Mouse (Mus musculus): ENCODE measurements at regions not wholly inside any gene's neighbourhood (a gene's known extent, or its start where the extent isn't known, plus 50 kb on each side); places are given as distances from the start of the nearest gene placed in this dataset.

DNA sequence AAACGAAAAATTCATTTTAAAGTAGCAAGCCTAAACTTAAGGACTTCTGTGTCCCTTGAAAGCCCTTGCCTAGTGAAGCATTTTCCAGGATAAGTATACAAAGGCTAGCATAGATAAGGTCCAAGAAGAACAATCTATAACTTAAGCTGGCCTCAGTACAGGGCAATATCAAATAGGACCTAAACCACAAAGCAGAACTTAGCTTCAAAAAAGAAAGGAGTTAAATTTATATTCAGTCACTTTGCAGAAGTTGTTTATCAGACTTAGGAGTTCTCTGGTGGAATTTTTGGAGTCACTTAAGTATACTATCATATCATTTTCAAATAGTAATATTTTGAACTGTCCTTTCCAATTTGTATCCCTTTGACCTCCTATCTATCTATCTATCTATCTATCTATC lies 421.1 kb downstream of the Slco4c1 start:
- Histone ChIP-seq H3K9me3 (ENCODE audit: control insufficient read depth, low read length) (no peaks in the 10 kb centered on the region), H3K27me3 (ENCODE audit: control insufficient read depth, insufficient read depth, low read length) (no peaks in the 10 kb centered on the region), H3K9ac (ENCODE audit: low read length) (no peak overlapping the region), H3K27ac (ENCODE audit: low read depth, low read length) (no peak overlapping the region), H3K4me1 (ENCODE audit: control insufficient read depth, insufficient read depth, low read length) (no peaks in the 10 kb centered on the region), H3K36me3 (ENCODE audit: control insufficient read depth, insufficient read depth, low read length) (no peaks in the 10 kb centered on the region), H3K4me2 (ENCODE audit: low read depth) (no peak overlapping the region), H3K4me3 (ENCODE audit: low read depth, low read length) (no peak overlapping the region)
- 67% methylated on average over 1 of the region's 1 CpGs for WGBS
- DNase-seq (ENCODE audit: low spot score) (no peak), ATAC-seq (ENCODE audit: insufficient read depth, low FRiP score, low TSS enrichment) (no peak)

DNA sequence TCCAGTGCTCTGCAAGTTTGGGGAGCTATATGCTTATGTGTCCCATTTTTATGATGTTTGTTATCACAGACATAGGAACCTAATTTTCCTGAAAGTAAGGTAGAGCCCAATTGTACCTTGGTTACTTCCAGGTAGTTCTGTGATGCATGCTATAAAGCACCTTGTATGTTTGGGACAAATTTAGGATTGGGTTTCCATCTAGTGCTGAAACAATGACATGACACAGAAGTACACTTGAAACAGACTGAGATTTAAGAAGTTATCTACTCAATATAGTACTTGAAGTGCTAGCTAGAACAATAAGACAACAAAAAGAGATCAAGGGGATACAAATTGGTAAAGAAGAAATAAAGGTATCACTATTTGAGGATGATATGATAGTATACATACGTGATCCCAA lies 426.8 kb downstream of the Slco4c1 start:
- Histone ChIP-seq H3K27me3 (ENCODE audit: control insufficient read depth, insufficient read depth, low read length) (no peaks in the 10 kb centered on the region), H3K27ac (ENCODE audit: low read depth, low read length) (no peak overlapping the region), H3K4me1 (ENCODE audit: control insufficient read depth, insufficient read depth, low read length) (no peaks in the 10 kb centered on the region), H3K9me3 (ENCODE audit: control insufficient read depth, low read length) (no peaks in the 10 kb centered on the region), H3K4me2 (ENCODE audit: low read depth) (no peak overlapping the region), H3K9ac (ENCODE audit: low read length) (no peak overlapping the region), H3K36me3 (ENCODE audit: control insufficient read depth, insufficient read depth, low read length) (no peaks in the 10 kb centered on the region), H3K4me3 (ENCODE audit: low read depth, low read length) (no peak overlapping the region)
- no peak for DNase-seq (ENCODE audit: low spot score)
- no peak for ATAC-seq (ENCODE audit: insufficient read depth, low FRiP score, low TSS enrichment)
- 97% methylated on average over 1 of the region's 1 CpGs for WGBS

DNA sequence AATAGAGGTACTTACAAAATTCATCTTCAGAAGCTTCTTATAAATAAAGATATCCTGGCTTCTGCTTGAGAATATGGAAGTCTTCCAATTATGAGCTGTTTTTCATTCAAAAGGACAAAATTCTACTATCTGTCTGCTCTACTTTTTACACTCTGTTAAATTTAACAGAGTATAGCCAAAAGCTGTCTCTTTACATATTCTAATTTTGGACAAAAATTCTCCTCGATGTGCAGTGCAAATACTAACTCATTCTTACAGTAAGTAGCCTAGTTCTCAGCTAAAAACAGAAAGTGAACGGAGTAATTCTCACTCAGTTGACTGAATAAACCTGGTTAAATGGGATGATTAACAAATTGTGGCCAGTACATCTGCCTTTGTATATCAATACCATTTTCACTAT lies 438.9 kb downstream of the Slco4c1 start:
- Histone ChIP-seq H3K36me3 (ENCODE audit: control insufficient read depth, insufficient read depth, low read length) (no peaks in the 10 kb centered on the region), H3K4me3 (ENCODE audit: low read depth, low read length) (no peak overlapping the region), H3K4me2 (ENCODE audit: low read depth) (no peak overlapping the region), H3K27ac (ENCODE audit: low read depth, low read length) (no peak overlapping the region), H3K27me3 (ENCODE audit: control insufficient read depth, insufficient read depth, low read length) (no peaks in the 10 kb centered on the region), H3K9ac (ENCODE audit: low read length) (no peak overlapping the region), H3K9me3 (ENCODE audit: control insufficient read depth, low read length) (no peaks in the 10 kb centered on the region), H3K4me1 (ENCODE audit: control insufficient read depth, insufficient read depth, low read length) (no peaks in the 10 kb centered on the region)
- DNase-seq (ENCODE audit: low spot score) (no peak), ATAC-seq (ENCODE audit: insufficient read depth, low FRiP score, low TSS enrichment) (no peak)
- WGBS: 81% methylated on average over 2 of the region's 2 CpGs

DNA sequence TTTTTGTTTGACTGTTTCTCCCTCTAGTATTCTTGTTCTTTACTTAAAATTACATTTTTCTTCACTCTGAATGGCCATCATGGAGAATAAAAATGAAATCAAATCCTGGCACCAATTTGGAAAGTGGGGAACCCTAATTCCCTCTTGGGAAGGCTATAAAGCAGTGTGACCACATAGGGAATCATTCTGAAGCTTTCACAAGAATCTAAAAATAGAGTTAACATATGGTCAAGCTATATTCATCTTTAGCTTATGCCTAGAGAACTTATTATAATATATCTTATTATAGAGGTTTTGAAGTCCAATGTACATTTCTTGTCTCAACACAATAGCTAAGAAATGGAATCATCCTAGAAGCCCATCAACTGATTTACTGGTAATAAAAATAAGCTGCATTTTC lies 448.5 kb downstream of the Slco4c1 start:
- no peak overlapping the region for H3K4me3 ChIP-seq (ENCODE audit: low read depth, low read length)
- no peak overlapping the region for H3K9ac ChIP-seq (ENCODE audit: low read length)
- no peaks in the 10 kb centered on the region for H3K4me1 ChIP-seq (ENCODE audit: control insufficient read depth, insufficient read depth, low read length)
- H3K4me2 ChIP-seq (ENCODE audit: low read depth): no peak overlapping the region
- H3K9me3 ChIP-seq (ENCODE audit: control insufficient read depth, low read length): no peaks in the 10 kb centered on the region
- no peak overlapping the region for H3K27ac ChIP-seq (ENCODE audit: low read depth, low read length)
- DNase-seq (ENCODE audit: low spot score) (no peak), ATAC-seq (ENCODE audit: insufficient read depth, low FRiP score, low TSS enrichment) (no peak)
- no peaks in the 10 kb centered on the region for H3K36me3 ChIP-seq (ENCODE audit: control insufficient read depth, insufficient read depth, low read length)
- no peaks in the 10 kb centered on the region for H3K27me3 ChIP-seq (ENCODE audit: control insufficient read depth, insufficient read depth, low read length)

DNA sequence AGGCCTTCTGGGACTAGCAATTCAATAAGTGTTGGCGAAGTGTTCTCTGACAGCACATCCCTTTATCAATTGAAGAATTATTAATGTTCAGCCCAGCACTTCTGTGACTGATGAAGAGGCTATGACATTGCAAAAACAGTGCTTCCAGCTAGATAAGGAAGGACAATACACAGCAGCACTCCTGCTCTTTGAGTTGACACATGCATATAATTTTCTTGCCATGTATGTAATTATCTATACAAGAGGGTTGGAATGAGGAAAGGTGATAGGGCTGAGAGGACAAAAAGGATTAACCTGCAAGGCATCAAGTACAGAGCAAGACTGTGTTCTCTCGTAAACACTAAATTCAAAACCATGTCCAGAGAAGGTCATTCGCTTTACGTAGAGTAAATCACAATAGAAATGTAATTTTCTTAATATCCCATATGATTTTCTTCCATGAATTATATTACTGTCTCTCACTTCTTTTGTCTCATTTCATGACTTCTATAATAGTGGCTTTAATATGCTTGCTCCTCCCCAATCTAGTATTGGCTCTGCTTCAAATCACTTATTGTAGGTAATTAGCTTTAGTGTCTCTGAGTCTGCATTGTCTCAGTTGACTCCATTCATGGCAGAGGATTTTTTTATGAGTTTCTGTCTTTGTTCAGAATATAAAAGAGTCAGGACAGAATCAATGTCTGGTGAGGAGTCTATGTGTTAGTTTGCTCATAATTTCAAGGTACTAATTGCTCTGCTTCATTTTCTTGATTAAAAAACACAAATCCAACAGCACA lies 460.9 kb downstream of the Slco4c1 start:
- Histone ChIP-seq H3K27ac (ENCODE audit: low read depth, low read length) (no peak overlapping the region), H3K9me3 (ENCODE audit: control insufficient read depth, low read length) (no peaks in the 10 kb centered on the region), H3K27me3 (ENCODE audit: control insufficient read depth, insufficient read depth, low read length) (no peaks in the 10 kb centered on the region), H3K4me1 (ENCODE audit: control insufficient read depth, insufficient read depth, low read length) (no peaks in the 10 kb centered on the region), H3K4me3 (ENCODE audit: low read depth, low read length) (no peak overlapping the region), H3K9ac (ENCODE audit: low read length) (no peak overlapping the region), H3K4me2 (ENCODE audit: low read depth) (no peak overlapping the region), H3K36me3 (ENCODE audit: control insufficient read depth, insufficient read depth, low read length) (no peaks in the 10 kb centered on the region)
- no peak for DNase-seq (ENCODE audit: low spot score)
- no peak; the same call in 1 of the 2 replicates for ATAC-seq (ENCODE audit: insufficient read depth, low FRiP score, low TSS enrichment)
- 84% methylated on average over 4 of the region's 4 CpGs for WGBS

DNA sequence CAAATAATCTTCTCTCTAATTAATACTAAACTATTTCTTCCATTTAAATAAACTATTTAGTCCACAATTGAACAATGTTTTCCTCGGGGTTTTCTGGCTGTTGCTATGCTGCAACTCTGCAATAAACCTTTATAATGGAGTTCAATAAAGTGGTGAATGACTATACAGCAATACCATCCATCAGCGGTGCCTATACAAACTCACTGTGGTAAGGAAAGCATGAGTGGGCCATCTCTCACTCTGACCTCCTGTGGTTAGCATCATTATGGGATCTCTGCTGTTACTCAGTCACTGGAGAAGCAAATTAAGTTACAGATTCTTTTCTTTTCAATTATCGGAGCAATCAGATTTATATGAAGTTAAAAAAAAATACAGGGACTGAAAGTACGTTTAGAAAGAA lies 474.0 kb downstream of the Slco4c1 start:
- Histone ChIP-seq H3K27ac (ENCODE audit: low read depth, low read length) (no peak overlapping the region), H3K27me3 (ENCODE audit: control insufficient read depth, insufficient read depth, low read length) (no peaks in the 10 kb centered on the region), H3K9ac (ENCODE audit: low read length) (no peak overlapping the region), H3K4me3 (ENCODE audit: low read depth, low read length) (no peak overlapping the region), H3K4me1 (ENCODE audit: control insufficient read depth, insufficient read depth, low read length) (no peaks in the 10 kb centered on the region), H3K9me3 (ENCODE audit: control insufficient read depth, low read length) (no peaks in the 10 kb centered on the region), H3K4me2 (ENCODE audit: low read depth) (no peak overlapping the region), H3K36me3 (ENCODE audit: control insufficient read depth, insufficient read depth, low read length) (no peaks in the 10 kb centered on the region)
- DNase-seq (ENCODE audit: low spot score) (no peak), ATAC-seq (ENCODE audit: insufficient read depth, low FRiP score, low TSS enrichment) (peak; percentile 55; the same call in 1 of the 2 replicates)
- WGBS: 47% methylated on average over 4 of the region's 4 CpGs

DNA sequence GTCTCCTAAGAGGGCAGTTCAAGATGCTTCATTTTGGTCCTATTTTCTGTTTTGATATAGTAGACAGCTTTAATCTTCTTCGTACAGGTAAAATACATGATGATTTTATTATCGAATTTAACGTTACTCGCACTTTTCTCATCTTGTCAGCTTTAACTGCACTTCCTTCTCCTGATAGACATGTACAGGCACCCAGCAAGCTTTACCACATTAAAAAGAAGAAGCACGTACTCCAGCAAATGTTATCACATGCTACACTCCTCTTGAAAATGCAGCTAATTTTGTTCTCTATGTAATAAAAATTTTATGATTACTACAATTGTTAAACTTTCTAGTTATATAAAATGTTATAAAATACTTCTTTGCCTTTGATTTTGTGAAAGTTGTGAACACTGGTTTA lies 483.6 kb downstream of the Slco4c1 start:
- WGBS: 92% methylated on average over 5 of the region's 5 CpGs
- Histone ChIP-seq H3K9ac (ENCODE audit: low read length) (no peak overlapping the region), H3K4me3 (ENCODE audit: low read depth, low read length) (no peak overlapping the region), H3K27ac (ENCODE audit: low read depth, low read length) (no peak overlapping the region), H3K4me1 (ENCODE audit: control insufficient read depth, insufficient read depth, low read length) (no peaks in the 10 kb centered on the region), H3K27me3 (ENCODE audit: control insufficient read depth, insufficient read depth, low read length) (no peaks in the 10 kb centered on the region), H3K36me3 (ENCODE audit: control insufficient read depth, insufficient read depth, low read length) (no peaks in the 10 kb centered on the region), H3K9me3 (ENCODE audit: control insufficient read depth, low read length) (no peaks in the 10 kb centered on the region), H3K4me2 (ENCODE audit: low read depth) (no peak overlapping the region)
- ATAC-seq (ENCODE audit: insufficient read depth, low FRiP score, low TSS enrichment): no peak
- no peak for DNase-seq (ENCODE audit: low spot score)

DNA sequence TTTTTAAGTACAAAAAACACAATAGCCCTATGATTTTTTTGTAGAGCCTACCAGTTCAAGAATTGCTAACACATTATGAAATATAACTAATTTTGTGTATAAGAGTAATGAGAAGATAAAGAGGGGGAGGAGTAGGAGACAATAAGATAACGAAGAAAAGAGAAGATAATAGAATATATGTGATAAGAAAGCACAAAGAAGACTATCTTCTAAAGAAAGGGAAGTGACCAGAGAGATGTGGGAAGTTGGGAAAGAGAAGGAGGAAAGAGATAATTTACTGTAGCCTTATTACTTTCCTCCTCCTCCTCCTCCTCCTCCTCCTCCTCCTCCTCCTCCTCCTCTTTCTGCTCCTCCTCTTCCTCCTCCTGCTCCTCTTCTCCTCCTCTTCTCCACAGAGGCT lies 486.1 kb downstream of the Slco4c1 start:
- WGBS: 84% methylated on average over 1 of the region's 1 CpGs

DNA sequence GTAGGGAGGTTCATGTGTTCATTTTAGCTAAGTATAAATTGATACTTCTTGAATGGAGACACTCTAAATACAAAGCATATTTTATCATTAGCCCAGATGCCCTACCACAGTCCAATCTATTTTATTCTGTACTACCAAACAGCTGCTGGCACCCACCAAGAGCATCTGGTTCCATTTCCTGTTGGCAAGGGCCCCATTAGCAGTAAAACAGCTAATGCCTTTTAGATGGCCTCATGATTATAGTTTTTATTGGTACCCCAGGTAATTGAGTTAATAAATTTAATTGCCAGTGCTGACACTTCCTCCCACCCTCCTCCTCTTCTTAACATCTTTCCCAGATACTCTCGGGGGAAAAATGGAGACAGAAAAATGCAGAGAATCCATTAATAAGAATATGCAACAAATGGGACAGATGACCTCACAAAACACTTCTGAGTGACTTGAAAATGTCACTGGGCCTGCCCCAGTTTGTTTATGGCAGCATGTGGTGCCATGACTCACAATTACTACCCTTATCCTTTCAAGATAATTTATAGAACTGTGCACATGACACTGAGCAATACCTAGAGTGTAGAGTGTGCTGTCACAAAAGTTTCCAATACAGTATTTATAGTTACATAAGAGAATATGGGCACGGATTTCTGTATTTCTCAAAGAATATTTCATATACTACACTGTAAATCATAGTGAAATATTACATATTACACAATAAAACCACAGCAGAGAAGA lies 509.1 kb downstream of the Slco4c1 start:
- WGBS: 44% methylated on average over 2 of the region's 2 CpGs
- Histone ChIP-seq H3K4me1 (ENCODE audit: control insufficient read depth, insufficient read depth, low read length) (no peaks in the 10 kb centered on the region), H3K27ac (ENCODE audit: low read depth, low read length) (no peak overlapping the region), H3K9ac (ENCODE audit: low read length) (no peak overlapping the region), H3K36me3 (ENCODE audit: control insufficient read depth, insufficient read depth, low read length) (no peaks in the 10 kb centered on the region), H3K9me3 (ENCODE audit: control insufficient read depth, low read length) (no peaks in the 10 kb centered on the region), H3K27me3 (ENCODE audit: control insufficient read depth, insufficient read depth, low read length) (no peaks in the 10 kb centered on the region), H3K4me2 (ENCODE audit: low read depth) (no peak overlapping the region), H3K4me3 (ENCODE audit: low read depth, low read length) (no peak overlapping the region)
- no peak for DNase-seq (ENCODE audit: low spot score)
- ATAC-seq (ENCODE audit: insufficient read depth, low FRiP score, low TSS enrichment): peak; percentile 70

More for the DNA sequence above, 486.1 kb downstream of the Slco4c1 start:
- Histone ChIP-seq H3K27me3 (ENCODE audit: control insufficient read depth, insufficient read depth, low read length) (no peaks in the 10 kb centered on the region), H3K36me3 (ENCODE audit: control insufficient read depth, insufficient read depth, low read length) (no peaks in the 10 kb centered on the region), H3K27ac (ENCODE audit: low read depth, low read length) (no peak overlapping the region), H3K4me2 (ENCODE audit: low read depth) (no peak overlapping the region), H3K4me3 (ENCODE audit: low read depth, low read length) (no peak overlapping the region), H3K4me1 (ENCODE audit: control insufficient read depth, insufficient read depth, low read length) (no peaks in the 10 kb centered on the region), H3K9ac (ENCODE audit: low read length) (no peak overlapping the region), H3K9me3 (ENCODE audit: control insufficient read depth, low read length) (no peaks in the 10 kb centered on the region)
- no peak for ATAC-seq (ENCODE audit: insufficient read depth, low FRiP score, low TSS enrichment)
- DNase-seq (ENCODE audit: low spot score): no peak

Measured in neural tube, embryonic 11.5 days (tissue).